Mouse (Mus musculus): ENCODE measurements at regions not wholly inside any gene's neighbourhood (a gene's known extent, or its start where the extent isn't known, plus 50 kb on each side); places are given as distances from the start of the nearest gene placed in this dataset.
A peak's percentile ranks its signal among the peaks of the same experiment; 100 is the strongest.

GRCm38 (mm10) chr2:117825088-117825487, 286.6 kb upstream of the Thbs1 start:
- no peak overlapping the region for H3K27ac ChIP-seq (ENCODE audit: poor library complexity, severe bottlenecking)
- H3K9ac ChIP-seq: no peak overlapping the region
- no peak for ATAC-seq (ENCODE audit: insufficient number of reproducible peaks, low FRiP score)
- no peaks in the 10 kb centered on the region for H3K36me3 ChIP-seq
- no peaks in the 10 kb centered on the region for H3K27me3 ChIP-seq (replicated peaks)
- 28% methylated on average over 8 of the region's 8 CpGs for WGBS
- H3K9me3 ChIP-seq (replicated peaks): no peaks in the 10 kb centered on the region
- H3K4me2 ChIP-seq: no peak overlapping the region
- H3K4me1 ChIP-seq (replicated peaks): peaks cover 25% of the 10 kb centered on the region
- no peak overlapping the region for H3K4me3 ChIP-seq

- H3K4me2 ChIP-seq: no peak overlapping the region
- 66% methylated on average over 3 of the region's 3 CpGs for WGBS
- peaks cover 17% of the 10 kb centered on the region for H3K4me1 ChIP-seq (replicated peaks)
- H3K4me3 ChIP-seq: no peak overlapping the region
- no peaks in the 10 kb centered on the region for H3K27me3 ChIP-seq (replicated peaks)
- H3K36me3 ChIP-seq: no peaks in the 10 kb centered on the region
- no peak overlapping the region for H3K27ac ChIP-seq (ENCODE audit: poor library complexity, severe bottlenecking)
- H3K9me3 ChIP-seq (replicated peaks): no peaks in the 10 kb centered on the region
- ATAC-seq (ENCODE audit: insufficient number of reproducible peaks, low FRiP score): no peak
- H3K9ac ChIP-seq: no peak overlapping the region
Observed at GRCm38 (mm10) chr2:117827278-117827677, 284.4 kb upstream of the Thbs1 start.

GRCm38 (mm10) chr2:117838387-117838786, 273.3 kb upstream of the Thbs1 start:
- Histone ChIP-seq H3K4me3 (no peak overlapping the region), H3K9ac (no peak overlapping the region), H3K27me3 (replicated peaks) (no peaks in the 10 kb centered on the region), H3K4me1 (replicated peaks) (no peaks in the 10 kb centered on the region), H3K27ac (ENCODE audit: poor library complexity, severe bottlenecking) (no peak overlapping the region), H3K9me3 (replicated peaks) (no peaks in the 10 kb centered on the region), H3K4me2 (no peak overlapping the region), H3K36me3 (no peaks in the 10 kb centered on the region)
- 44% methylated on average over 2 of the region's 2 CpGs for WGBS
- peak; percentile 74 for ATAC-seq (ENCODE audit: insufficient number of reproducible peaks, low FRiP score)

DNA sequence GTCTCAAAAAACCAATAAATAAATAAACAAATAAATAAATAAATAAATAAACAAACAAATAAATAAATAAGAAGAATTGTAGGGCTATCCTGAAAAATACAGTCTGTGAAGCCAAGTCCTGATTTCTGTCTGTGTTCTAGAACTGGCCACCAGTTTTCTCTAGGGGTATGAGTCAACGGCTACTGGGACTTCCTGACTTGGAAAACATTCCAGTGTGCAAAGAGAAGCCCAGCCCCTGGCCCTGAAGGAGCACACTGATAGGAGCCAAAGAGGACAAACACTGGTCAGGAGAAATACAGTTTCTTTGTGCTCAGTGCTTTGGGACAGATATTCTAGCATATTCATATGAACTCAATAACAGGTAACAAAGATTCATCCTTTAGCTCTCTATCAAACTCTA, 271.3 kb upstream of the Thbs1 start:
- H3K27ac ChIP-seq (ENCODE audit: poor library complexity, severe bottlenecking): no peak overlapping the region
- no peak overlapping the region for H3K9ac ChIP-seq
- H3K4me1 ChIP-seq (replicated peaks): no peaks in the 10 kb centered on the region
- H3K36me3 ChIP-seq: no peaks in the 10 kb centered on the region
- ATAC-seq (ENCODE audit: insufficient number of reproducible peaks, low FRiP score): no peak
- no peak overlapping the region for H3K4me2 ChIP-seq
- no peak overlapping the region for H3K4me3 ChIP-seq
- H3K27me3 ChIP-seq (replicated peaks): no peaks in the 10 kb centered on the region
- no peaks in the 10 kb centered on the region for H3K9me3 ChIP-seq (replicated peaks)
- 51% methylated on average over 1 of the region's 1 CpGs for WGBS

DNA sequence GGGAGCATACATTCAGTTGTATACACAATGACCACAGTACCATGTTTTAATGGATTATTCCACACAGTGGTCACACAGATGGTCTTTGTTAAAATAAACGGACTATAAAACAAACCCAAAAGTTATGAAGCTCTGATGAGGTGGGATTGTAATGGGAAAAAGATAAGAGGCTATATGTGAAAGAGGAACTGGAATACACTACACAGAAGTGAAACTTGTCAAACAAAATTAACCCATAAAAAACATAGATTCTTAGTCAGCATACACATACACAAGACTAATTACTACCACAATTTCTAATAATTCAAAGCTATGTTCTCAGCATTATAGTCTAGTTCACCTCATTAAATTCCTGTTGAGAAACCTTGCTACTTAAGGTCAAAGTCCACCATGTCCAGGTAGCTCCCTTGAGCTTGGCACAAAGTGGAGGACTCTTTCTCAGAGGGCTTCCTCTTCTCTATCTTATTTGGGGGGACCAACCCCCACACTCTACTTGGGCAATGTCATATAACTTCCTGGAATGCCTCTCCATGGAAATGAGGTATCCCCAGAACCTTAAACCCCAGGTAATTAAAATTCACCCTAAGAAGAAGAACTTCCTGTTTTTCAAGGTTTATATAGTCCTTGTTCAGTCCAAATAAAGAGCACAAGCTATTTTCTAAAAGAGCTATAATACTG, 269.2 kb upstream of the Thbs1 start:
- Histone ChIP-seq H3K27ac (ENCODE audit: poor library complexity, severe bottlenecking) (no peak overlapping the region), H3K4me1 (replicated peaks) (no peaks in the 10 kb centered on the region), H3K36me3 (no peaks in the 10 kb centered on the region), H3K4me3 (no peak overlapping the region), H3K27me3 (replicated peaks) (no peaks in the 10 kb centered on the region), H3K9ac (no peak overlapping the region), H3K4me2 (no peak overlapping the region), H3K9me3 (replicated peaks) (no peaks in the 10 kb centered on the region)
- 68% methylated on average over 1 of the region's 1 CpGs for WGBS
- no peak for ATAC-seq (ENCODE audit: insufficient number of reproducible peaks, low FRiP score)

DNA sequence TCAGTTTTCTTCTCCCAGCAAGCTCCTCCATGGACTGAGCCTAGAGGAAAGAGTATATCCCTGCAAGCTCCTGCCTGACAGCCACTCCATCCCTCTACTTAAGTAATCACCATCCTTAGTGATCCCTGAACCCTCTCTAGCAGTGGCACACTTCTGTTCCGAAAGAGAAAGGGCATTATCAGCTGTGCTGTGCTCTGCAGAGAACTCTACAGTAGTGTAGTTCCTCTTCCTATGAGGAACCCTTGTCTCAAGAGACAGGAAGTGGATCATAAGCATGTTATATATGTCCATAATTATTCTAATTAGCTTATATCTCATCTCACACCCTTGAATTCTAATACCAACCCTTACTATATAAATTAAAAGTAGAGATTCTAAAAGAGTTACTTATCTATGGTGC, 259.2 kb upstream of the Thbs1 start:
- H3K9me3 ChIP-seq (replicated peaks): no peaks in the 10 kb centered on the region
- no peak overlapping the region for H3K27ac ChIP-seq (ENCODE audit: poor library complexity, severe bottlenecking)
- H3K4me2 ChIP-seq: no peak overlapping the region
- no peaks in the 10 kb centered on the region for H3K36me3 ChIP-seq
- 41% methylated on average over 1 of the region's 1 CpGs for WGBS
- H3K4me1 ChIP-seq (replicated peaks): no peaks in the 10 kb centered on the region
- H3K9ac ChIP-seq: no peak overlapping the region
- H3K27me3 ChIP-seq (replicated peaks): no peaks in the 10 kb centered on the region
- H3K4me3 ChIP-seq: no peak overlapping the region
- ATAC-seq (ENCODE audit: insufficient number of reproducible peaks, low FRiP score): no peak

DNA sequence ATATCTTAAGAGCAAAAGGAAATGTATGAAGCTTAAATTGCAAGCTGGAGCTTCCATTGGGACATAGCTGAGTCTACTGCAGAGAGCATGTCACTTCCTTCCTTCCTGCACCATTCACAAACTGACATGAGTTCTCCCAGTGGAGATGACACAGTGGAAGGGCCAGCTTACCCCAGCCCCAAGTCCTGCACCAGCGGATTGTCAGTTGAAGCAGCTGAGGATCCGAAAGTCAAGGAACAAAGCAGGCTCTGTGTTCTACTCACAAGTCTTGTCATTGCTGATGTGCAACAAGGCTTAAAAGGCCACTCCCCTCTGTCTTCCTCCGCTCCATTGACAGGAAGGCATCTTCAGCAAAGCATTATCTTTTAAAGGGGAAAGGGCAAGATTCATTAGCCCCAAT, 249.4 kb upstream of the Thbs1 start:
- Histone ChIP-seq H3K36me3 (no peaks in the 10 kb centered on the region), H3K4me2 (no peak overlapping the region), H3K4me1 (replicated peaks) (peaks cover 8% of the 10 kb centered on the region), H3K27ac (ENCODE audit: poor library complexity, severe bottlenecking) (no peak overlapping the region), H3K9me3 (replicated peaks) (no peaks in the 10 kb centered on the region), H3K9ac (no peak overlapping the region), H3K4me3 (no peak overlapping the region), H3K27me3 (replicated peaks) (no peaks in the 10 kb centered on the region)
- 65% methylated on average over 3 of the region's 3 CpGs for WGBS
- no peak for ATAC-seq (ENCODE audit: insufficient number of reproducible peaks, low FRiP score)

DNA sequence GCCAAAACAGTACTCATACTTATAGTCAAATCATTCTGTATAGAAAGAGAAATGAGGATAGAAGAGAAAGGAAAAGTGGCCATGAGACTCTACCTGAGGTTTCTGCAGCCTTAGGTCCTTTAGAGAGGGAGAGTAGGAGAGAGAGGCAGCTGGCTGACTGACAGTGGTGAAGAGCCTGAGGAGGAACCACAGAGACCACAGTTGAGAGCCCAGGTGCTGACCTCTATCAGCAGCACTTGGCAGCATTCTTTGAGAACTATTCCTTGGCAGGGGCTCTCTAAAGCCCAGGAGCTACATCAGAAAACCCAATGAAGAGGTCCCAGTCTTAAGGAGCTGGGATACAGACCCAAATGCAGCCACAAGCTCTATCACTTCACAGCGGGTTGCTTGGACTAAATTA, 246.6 kb upstream of the Thbs1 start:
- H3K27me3 ChIP-seq (replicated peaks): no peaks in the 10 kb centered on the region
- H3K9ac ChIP-seq: no peak overlapping the region
- peaks cover 8% of the 10 kb centered on the region for H3K4me1 ChIP-seq (replicated peaks)
- H3K27ac ChIP-seq (ENCODE audit: poor library complexity, severe bottlenecking): no peak overlapping the region
- H3K9me3 ChIP-seq (replicated peaks): no peaks in the 10 kb centered on the region
- no peaks in the 10 kb centered on the region for H3K36me3 ChIP-seq
- H3K4me3 ChIP-seq: no peak overlapping the region
- no peak overlapping the region for H3K4me2 ChIP-seq
- 85% methylated on average over 1 of the region's 1 CpGs for WGBS
- no peak for ATAC-seq (ENCODE audit: insufficient number of reproducible peaks, low FRiP score)

DNA sequence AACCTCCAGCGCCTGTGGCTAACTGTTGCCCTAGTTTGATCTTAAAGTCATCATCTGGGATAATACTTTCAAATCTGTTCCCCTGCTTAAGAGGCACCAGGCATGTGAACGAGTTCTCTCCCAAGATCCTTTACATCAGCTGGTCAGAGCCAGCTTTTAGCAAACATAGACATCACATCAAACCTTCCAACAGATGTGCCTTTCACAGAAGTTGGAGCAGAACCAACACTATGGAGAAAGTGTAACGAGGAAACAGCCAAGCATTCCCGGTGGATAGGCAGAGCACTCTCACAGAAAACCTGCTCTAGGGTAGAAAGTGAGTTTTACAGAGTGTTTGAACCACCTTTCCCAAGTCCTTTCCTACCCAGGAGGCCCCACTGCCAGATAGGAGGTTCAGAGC, 244.7 kb upstream of the Thbs1 start:
- no peaks in the 10 kb centered on the region for H3K9me3 ChIP-seq (replicated peaks)
- H3K27me3 ChIP-seq (replicated peaks): no peaks in the 10 kb centered on the region
- no peak overlapping the region for H3K4me3 ChIP-seq
- ATAC-seq (ENCODE audit: insufficient number of reproducible peaks, low FRiP score): no peak
- H3K4me1 ChIP-seq (replicated peaks): peaks cover 18% of the 10 kb centered on the region
- H3K27ac ChIP-seq (ENCODE audit: poor library complexity, severe bottlenecking): no peak overlapping the region
- H3K9ac ChIP-seq: no peak overlapping the region
- WGBS: 62% methylated on average over 4 of the region's 4 CpGs
- no peak overlapping the region for H3K4me2 ChIP-seq
- H3K36me3 ChIP-seq: no peaks in the 10 kb centered on the region

- no peak overlapping the region for H3K9ac ChIP-seq
- ATAC-seq (ENCODE audit: insufficient number of reproducible peaks, low FRiP score): no peak
- H3K36me3 ChIP-seq: no peaks in the 10 kb centered on the region
- no peak overlapping the region for H3K4me2 ChIP-seq
- H3K4me1 ChIP-seq (replicated peaks): peaks cover 15% of the 10 kb centered on the region
- no peaks in the 10 kb centered on the region for H3K27me3 ChIP-seq (replicated peaks)
- H3K9me3 ChIP-seq (replicated peaks): no peaks in the 10 kb centered on the region
- WGBS: 69% methylated on average over 3 of the region's 3 CpGs
- no peak overlapping the region for H3K4me3 ChIP-seq
- H3K27ac ChIP-seq (ENCODE audit: poor library complexity, severe bottlenecking): no peak overlapping the region
Observed at GRCm38 (mm10) chr2:117867409-117867808, 244.3 kb upstream of the Thbs1 start.

DNA sequence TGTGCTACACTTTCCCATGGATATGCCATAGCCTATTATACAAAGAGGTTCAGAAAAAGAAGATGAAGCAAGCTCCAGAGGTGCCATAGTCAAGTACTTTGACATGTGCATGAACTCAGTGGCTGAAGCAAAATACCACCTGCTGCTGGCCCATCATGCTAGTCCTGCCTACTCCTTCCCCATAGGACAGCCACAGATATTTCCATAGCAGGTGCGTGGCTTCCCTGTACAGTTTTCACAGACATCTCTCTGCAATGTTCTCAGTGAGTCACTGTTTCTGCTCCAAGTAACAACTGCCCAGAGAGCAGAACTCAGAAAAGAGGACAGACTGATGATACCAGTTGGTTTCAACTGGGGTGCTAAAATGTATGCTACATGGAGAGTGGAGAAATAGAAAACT, 242.8 kb upstream of the Thbs1 start:
- H3K27ac ChIP-seq (ENCODE audit: poor library complexity, severe bottlenecking): no peak overlapping the region
- peaks cover 9% of the 10 kb centered on the region; the same call in 1 of the 2 replicates for H3K4me1 ChIP-seq (replicated peaks)
- H3K27me3 ChIP-seq (replicated peaks): no peaks in the 10 kb centered on the region
- ATAC-seq (ENCODE audit: insufficient number of reproducible peaks, low FRiP score): no peak
- no peaks in the 10 kb centered on the region for H3K9me3 ChIP-seq (replicated peaks)
- no peak overlapping the region for H3K4me3 ChIP-seq
- no peaks in the 10 kb centered on the region for H3K36me3 ChIP-seq
- no peak overlapping the region for H3K9ac ChIP-seq
- H3K4me2 ChIP-seq: no peak overlapping the region
- WGBS: 79% methylated on average over 1 of the region's 1 CpGs

Measured in heart, embryonic 12.5 days (tissue).